Mouse (Mus musculus): ENCODE results near the gene Ppm1l.

Gene Ppm1l

DNA sequence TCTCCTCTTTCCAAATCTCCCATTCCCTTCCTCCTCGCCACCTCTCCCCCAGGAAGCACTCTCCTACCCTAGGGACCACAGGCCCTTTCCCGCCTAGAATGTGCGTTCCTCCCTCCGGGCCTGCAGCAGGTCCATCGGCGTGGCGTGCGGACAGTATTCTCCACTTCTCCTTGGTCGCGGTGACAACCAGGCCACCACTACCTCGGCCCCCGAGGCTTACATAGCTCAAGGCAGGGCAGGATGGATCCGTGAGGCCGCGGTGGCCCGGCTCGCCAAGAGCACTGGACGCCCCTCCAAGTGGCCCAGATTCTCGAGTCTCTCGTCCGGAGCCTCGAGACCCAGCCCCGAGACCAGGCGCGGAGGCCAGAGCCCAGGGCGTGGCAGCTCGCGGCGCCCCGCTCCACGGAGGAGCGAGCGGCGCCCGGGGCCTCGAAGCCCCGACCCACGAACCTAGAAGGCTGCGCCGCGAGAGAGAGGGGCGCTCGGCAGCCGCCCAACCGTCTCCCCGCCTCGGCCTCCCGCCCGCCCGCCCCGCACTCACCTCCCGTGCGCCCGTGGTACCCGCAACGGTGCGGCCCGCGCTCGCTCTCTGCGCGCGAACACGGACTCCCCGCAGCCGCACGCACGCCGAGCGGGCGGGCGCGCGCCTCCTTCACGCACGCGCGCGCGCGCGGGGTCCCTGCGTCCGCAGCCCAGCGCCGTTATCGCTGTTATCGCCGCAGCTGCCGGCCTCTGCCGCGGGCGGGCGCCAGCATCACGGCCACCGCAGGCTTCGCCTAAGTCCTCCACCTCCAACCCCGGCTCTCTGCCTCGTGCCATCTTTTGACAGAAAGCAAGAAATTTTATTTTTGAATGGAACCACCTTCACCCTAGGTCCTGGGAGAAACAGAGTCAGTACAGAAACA, 281.9 kb downstream of the Ppm1l start, which contains the start of gene B3galnt1:
Gene B3galnt1, minus strand, starts transcription at position 700 of the 905 bp plus-strand sequence.
- peak; percentile 50 for DNase-seq (ENCODE audit: low spot score)

- no peak for DNase-seq (ENCODE audit: low spot score)
These were observed 282.5 kb downstream of the Ppm1l start for GRCm38 (mm10) chr3:69599166-69599500.

DNA sequence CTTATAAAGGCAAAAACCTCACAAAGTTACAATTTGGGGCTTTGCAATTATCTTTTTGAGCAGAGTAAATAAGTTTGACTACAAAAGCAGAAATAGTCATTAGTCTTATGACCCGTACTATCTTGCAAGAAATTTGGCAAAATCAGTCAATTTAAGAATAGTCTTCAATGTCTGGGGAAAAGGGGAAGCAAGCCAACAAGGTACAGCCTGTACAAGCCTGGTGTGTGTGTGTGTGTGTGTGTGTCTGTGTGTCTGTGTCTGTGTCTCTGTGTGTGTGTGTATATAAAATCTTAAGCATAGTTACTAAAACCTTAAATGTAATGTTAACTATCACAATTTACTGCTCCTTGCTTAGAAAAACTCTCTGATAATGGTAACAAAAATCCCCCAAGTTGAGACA, 290.3 kb downstream of the Ppm1l start:
- DNase-seq (ENCODE audit: low spot score), result no peak

GRCm38 (mm10) chr3:69607468-69607867, 290.8 kb downstream of the Ppm1l start:
- no peak for DNase-seq (ENCODE audit: low spot score)

GRCm38 (mm10) chr3:69607909-69608308, 291.2 kb downstream of the Ppm1l start:
- no peak for DNase-seq (ENCODE audit: low spot score)

Measured in lung, postnatal 25 days (tissue).